Mouse (Mus musculus): ENCODE results near the gene Bcl7c. TPM values are rescaled to one million over a fixed set of nuclear protein-coding genes. Genes with fewer than 3 reads are reported as not detected.

The Bcl7c gene
- polyA plus RNA-seq, 1 experiment from 2014 or later = 65.9 TPM

GRCm38 (mm10) chr7:127666679-127667078 is 42.1 kb downstream of the Bcl7c start:
- 93% methylated on average over 13 of the region's 13 CpGs for WGBS
- H3K4me3 ChIP-seq (ENCODE audit: low read length) = no peak overlapping the region
- H3K36me3 ChIP-seq (ENCODE audit: control insufficient read depth, insufficient read depth, low read length) = peaks cover 12% of the 10 kb centered on the region; the same call in 1 of the 2 replicates
- no peaks in the 10 kb centered on the region for H3K4me1 ChIP-seq (ENCODE audit: control insufficient read depth, insufficient read depth, low read length)
- H3K9ac ChIP-seq (ENCODE audit: low read depth, low read length) = no peak overlapping the region
- H3K27ac ChIP-seq (ENCODE audit: low read depth, low read length) = no peak overlapping the region
- H3K27me3 ChIP-seq (ENCODE audit: control insufficient read depth, insufficient read depth, low read length) = no peaks in the 10 kb centered on the region
- H3K4me2 ChIP-seq (replicated peaks; ENCODE audit: low read depth, low read length) = no peak overlapping the region
- no peak for ATAC-seq (ENCODE audit: low FRiP score, low TSS enrichment)
- H3K9me3 ChIP-seq (ENCODE audit: control insufficient read depth, low read length) = no peaks in the 10 kb centered on the region

- no peaks in the 10 kb centered on the region for H3K27me3 ChIP-seq (ENCODE audit: control insufficient read depth, insufficient read depth, low read length)
- no peaks in the 10 kb centered on the region for H3K4me1 ChIP-seq (ENCODE audit: control insufficient read depth, insufficient read depth, low read length)
- H3K36me3 ChIP-seq (ENCODE audit: control insufficient read depth, insufficient read depth, low read length) = peaks cover 12% of the 10 kb centered on the region; the same call in 1 of the 2 replicates
- 93% methylated on average over 6 of the region's 6 CpGs for WGBS
- no peak overlapping the region for H3K9ac ChIP-seq (ENCODE audit: low read depth, low read length)
- H3K27ac ChIP-seq (ENCODE audit: low read depth, low read length) = no peak overlapping the region
- no peak for ATAC-seq (ENCODE audit: low FRiP score, low TSS enrichment)
- no peaks in the 10 kb centered on the region for H3K9me3 ChIP-seq (ENCODE audit: control insufficient read depth, low read length)
- no peak overlapping the region for H3K4me2 ChIP-seq (replicated peaks; ENCODE audit: low read depth, low read length)
- H3K4me3 ChIP-seq (ENCODE audit: low read length) = no peak overlapping the region
Measured at GRCm38 (mm10) chr7:127666066-127666654, 42.6 kb downstream of the Bcl7c start.

GRCm38 (mm10) chr7:127662926-127663325 is 45.8 kb downstream of the Bcl7c start:
- Histone ChIP-seq H3K27me3 (ENCODE audit: control insufficient read depth, insufficient read depth, low read length) (no peaks in the 10 kb centered on the region), H3K36me3 (ENCODE audit: control insufficient read depth, insufficient read depth, low read length) (peaks cover 12% of the 10 kb centered on the region; the same call in 1 of the 2 replicates), H3K27ac (ENCODE audit: low read depth, low read length) (no peak overlapping the region), H3K4me2 (replicated peaks; ENCODE audit: low read depth, low read length) (no peak overlapping the region), H3K4me3 (ENCODE audit: low read length) (no peak overlapping the region), H3K9me3 (ENCODE audit: control insufficient read depth, low read length) (no peaks in the 10 kb centered on the region), H3K4me1 (ENCODE audit: control insufficient read depth, insufficient read depth, low read length) (no peaks in the 10 kb centered on the region), H3K9ac (ENCODE audit: low read depth, low read length) (no peak overlapping the region)
- 88% methylated on average over 6 of the region's 6 CpGs for WGBS
- ATAC-seq (ENCODE audit: low FRiP score, low TSS enrichment) = no peak

- H3K9me3 ChIP-seq (ENCODE audit: control insufficient read depth, low read length) = no peaks in the 10 kb centered on the region
- WGBS = 83% methylated on average over 6 of the region's 6 CpGs
- H3K4me1 ChIP-seq (ENCODE audit: control insufficient read depth, insufficient read depth, low read length) = no peaks in the 10 kb centered on the region
- peaks cover 12% of the 10 kb centered on the region; the same call in 1 of the 2 replicates for H3K36me3 ChIP-seq (ENCODE audit: control insufficient read depth, insufficient read depth, low read length)
- no peak for ATAC-seq (ENCODE audit: low FRiP score, low TSS enrichment)
- no peak overlapping the region for H3K4me3 ChIP-seq (ENCODE audit: low read length)
- H3K27ac ChIP-seq (ENCODE audit: low read depth, low read length) = no peak overlapping the region
- no peaks in the 10 kb centered on the region for H3K27me3 ChIP-seq (ENCODE audit: control insufficient read depth, insufficient read depth, low read length)
- H3K9ac ChIP-seq (ENCODE audit: low read depth, low read length) = no peak overlapping the region
- H3K4me2 ChIP-seq (replicated peaks; ENCODE audit: low read depth, low read length) = no peak overlapping the region
Measured at GRCm38 (mm10) chr7:127661833-127662232, 46.9 kb downstream of the Bcl7c start.

GRCm38 (mm10) chr7:127660882-127661281 is 47.9 kb downstream of the Bcl7c start:
- ATAC-seq (ENCODE audit: low FRiP score, low TSS enrichment) = no peak
- Histone ChIP-seq H3K27me3 (ENCODE audit: control insufficient read depth, insufficient read depth, low read length) (no peaks in the 10 kb centered on the region), H3K4me1 (ENCODE audit: control insufficient read depth, insufficient read depth, low read length) (no peaks in the 10 kb centered on the region), H3K4me3 (ENCODE audit: low read length) (no peak overlapping the region), H3K9ac (ENCODE audit: low read depth, low read length) (no peak overlapping the region), H3K27ac (ENCODE audit: low read depth, low read length) (no peak overlapping the region), H3K4me2 (replicated peaks; ENCODE audit: low read depth, low read length) (no peak overlapping the region), H3K9me3 (ENCODE audit: control insufficient read depth, low read length) (no peaks in the 10 kb centered on the region), H3K36me3 (ENCODE audit: control insufficient read depth, insufficient read depth, low read length) (peaks cover 4% of the 10 kb centered on the region; the same call in 1 of the 2 replicates)
- 86% methylated on average over 3 of the region's 3 CpGs for WGBS

- no peaks in the 10 kb centered on the region for H3K4me1 ChIP-seq (ENCODE audit: control insufficient read depth, insufficient read depth, low read length)
- no peak overlapping the region for H3K27ac ChIP-seq (ENCODE audit: low read depth, low read length)
- ATAC-seq (ENCODE audit: low FRiP score, low TSS enrichment) = no peak
- H3K36me3 ChIP-seq (ENCODE audit: control insufficient read depth, insufficient read depth, low read length) = no peaks in the 10 kb centered on the region
- no peak overlapping the region for H3K4me2 ChIP-seq (replicated peaks; ENCODE audit: low read depth, low read length)
- no peak overlapping the region for H3K4me3 ChIP-seq (ENCODE audit: low read length)
- H3K27me3 ChIP-seq (ENCODE audit: control insufficient read depth, insufficient read depth, low read length) = no peaks in the 10 kb centered on the region
- WGBS = 42% methylated on average over 4 of the region's 4 CpGs
- H3K9me3 ChIP-seq (ENCODE audit: control insufficient read depth, low read length) = no peaks in the 10 kb centered on the region
- no peak overlapping the region for H3K9ac ChIP-seq (ENCODE audit: low read depth, low read length)
Measured at GRCm38 (mm10) chr7:127656946-127657345, 51.8 kb downstream of the Bcl7c start.

- no peak overlapping the region for H3K4me3 ChIP-seq (ENCODE audit: low read length)
Measured at GRCm38 (mm10) chr7:127654318-127654717, 54.4 kb downstream of the Bcl7c start.

GRCm38 (mm10) chr7:127652050-127652449 is 56.7 kb downstream of the Bcl7c start:
- ATAC-seq (ENCODE audit: low FRiP score, low TSS enrichment) = no peak
- Histone ChIP-seq H3K36me3 (ENCODE audit: control insufficient read depth, insufficient read depth, low read length) (no peaks in the 10 kb centered on the region), H3K4me1 (ENCODE audit: control insufficient read depth, insufficient read depth, low read length) (no peaks in the 10 kb centered on the region), H3K4me2 (replicated peaks; ENCODE audit: low read depth, low read length) (peak overlapping the region; percentile 36), H3K27ac (ENCODE audit: low read depth, low read length) (no peak overlapping the region; the same call in 1 of the 2 replicates), H3K9ac (ENCODE audit: low read depth, low read length) (peak overlapping the region; percentile 40), H3K27me3 (ENCODE audit: control insufficient read depth, insufficient read depth, low read length) (no peaks in the 10 kb centered on the region), H3K9me3 (ENCODE audit: control insufficient read depth, low read length) (no peaks in the 10 kb centered on the region), H3K4me3 (ENCODE audit: low read length) (0 out of 2 replicates have a peak overlapping the region, but pooled peaks have one; percentile 1)
- WGBS = 6% methylated on average over 18 of the region's 18 CpGs

More at GRCm38 (mm10) chr7:127654318-127654717, 54.4 kb downstream of the Bcl7c start:
- no peaks in the 10 kb centered on the region for H3K9me3 ChIP-seq (ENCODE audit: control insufficient read depth, low read length)
- no peak for ATAC-seq (ENCODE audit: low FRiP score, low TSS enrichment)
- H3K9ac ChIP-seq (ENCODE audit: low read depth, low read length) = no peak overlapping the region
- no peaks in the 10 kb centered on the region for H3K4me1 ChIP-seq (ENCODE audit: control insufficient read depth, insufficient read depth, low read length)
- H3K4me2 ChIP-seq (replicated peaks; ENCODE audit: low read depth, low read length) = no peak overlapping the region
- H3K36me3 ChIP-seq (ENCODE audit: control insufficient read depth, insufficient read depth, low read length) = no peaks in the 10 kb centered on the region
- WGBS = 74% methylated on average over 10 of the region's 10 CpGs
- H3K27ac ChIP-seq (ENCODE audit: low read depth, low read length) = no peak overlapping the region
- H3K27me3 ChIP-seq (ENCODE audit: control insufficient read depth, insufficient read depth, low read length) = no peaks in the 10 kb centered on the region

GRCm38 (mm10) chr7:127651624-127652023 is 57.1 kb downstream of the Bcl7c start:
- Histone ChIP-seq H3K4me2 (replicated peaks; ENCODE audit: low read depth, low read length) (peak overlapping the region; percentile 36), H3K9me3 (ENCODE audit: control insufficient read depth, low read length) (no peaks in the 10 kb centered on the region), H3K4me1 (ENCODE audit: control insufficient read depth, insufficient read depth, low read length) (no peaks in the 10 kb centered on the region), H3K4me3 (ENCODE audit: low read length) (no peak overlapping the region), H3K27ac (ENCODE audit: low read depth, low read length) (no peak overlapping the region; the same call in 1 of the 2 replicates), H3K36me3 (ENCODE audit: control insufficient read depth, insufficient read depth, low read length) (no peaks in the 10 kb centered on the region), H3K9ac (ENCODE audit: low read depth, low read length) (no peak overlapping the region), H3K27me3 (ENCODE audit: control insufficient read depth, insufficient read depth, low read length) (no peaks in the 10 kb centered on the region)
- WGBS = 75% methylated on average over 2 of the region's 3 CpGs
- no peak for ATAC-seq (ENCODE audit: low FRiP score, low TSS enrichment)

All from kidney, embryonic 14.5 days (tissue).